Comparison of ENCODE assay signal across 7 mouse cellular contexts in the genomic region with DNA sequence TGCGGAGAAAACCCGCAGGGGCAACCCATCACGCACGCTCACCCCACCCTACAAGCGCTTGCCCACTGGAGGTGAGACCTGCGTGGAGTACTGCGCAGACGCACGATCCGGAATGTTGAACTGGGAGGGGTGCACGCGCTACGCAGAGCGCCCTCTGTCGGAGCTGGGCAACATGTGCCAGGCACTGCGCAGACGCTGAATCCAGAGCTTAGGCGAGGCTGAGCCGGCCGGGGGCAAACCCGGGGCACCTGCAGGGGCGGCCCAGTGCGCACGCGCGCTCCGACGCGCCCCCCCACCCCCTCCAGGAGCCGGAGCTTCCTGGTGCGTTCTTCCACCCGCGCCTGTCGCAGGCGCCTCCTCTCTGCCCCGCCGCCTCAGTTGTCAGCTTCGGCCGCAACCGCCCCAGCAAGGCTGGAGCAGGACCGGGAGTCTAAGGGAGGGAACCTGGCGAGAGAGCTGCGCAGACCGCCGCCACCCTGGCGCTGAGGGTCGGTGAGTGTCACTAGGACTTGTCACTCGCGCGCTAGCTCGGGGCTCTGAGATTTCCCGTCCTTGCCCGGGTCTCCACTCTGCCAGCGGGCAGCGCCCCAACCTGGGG. TPM values are rescaled to one million over a fixed set of nuclear protein-coding genes. Genes with fewer than 3 reads are reported as not detected.
A peak's percentile ranks its signal among the peaks of the same experiment; 100 is the strongest.
DNase-seq lines count a peak whose midpoint lies in the region; ATAC-seq lines count a peak whose summit lies in the region.

A gene (plus strand): TSS at position 191 of the 598 bp plus-strand sequence.

- no peaks in the 10 kb centered on the region for H3K9me3 ChIP-seq in embryonic facial prominence, embryonic 10.5 days
- H3K9me3 ChIP-seq in limb, embryonic 10.5 days (replicated peaks), result no peaks in the 10 kb centered on the region
- H3K9me3 ChIP-seq in midbrain, embryonic 13.5 days, result no peaks in the 10 kb centered on the region

- DNase-seq in adrenal gland, postnatal 10 days, result peak; percentile 96
- DNase-seq in embryonic facial prominence, embryonic 10.5 days (ENCODE audit: low spot score), result peak; percentile 95
- peak; percentile 95 for DNase-seq in kidney, adult 11 months
- DNase-seq in limb, embryonic 10.5 days (ENCODE audit: low spot score), result peak; percentile 96
- DNase-seq in spleen, adult 12 weeks (ENCODE audit: low spot score), result peak; percentile 88

- H3K27me3 ChIP-seq in embryonic facial prominence, embryonic 10.5 days (replicated peaks; ENCODE audit: low read depth, poor library complexity, severe bottlenecking), result peaks cover 53% of the 10 kb centered on the region
- peaks cover 59% of the 10 kb centered on the region for H3K27me3 ChIP-seq in limb, embryonic 10.5 days (ENCODE audit: low read depth, poor library complexity, severe bottlenecking)
- peaks cover 24% of the 10 kb centered on the region for H3K27me3 ChIP-seq in midbrain, embryonic 13.5 days

- peak within 1 kb of the TSS; percentile 76 for H3K4me2 ChIP-seq in midbrain, embryonic 13.5 days (replicated peaks)

- H3K4me3 ChIP-seq in embryonic facial prominence, embryonic 10.5 days, result peak within 1 kb of the TSS; percentile 86
- H3K4me3 ChIP-seq in limb, embryonic 10.5 days, result peak within 1 kb of the TSS; percentile 72
- peak within 1 kb of the TSS; percentile 84 for H3K4me3 ChIP-seq in midbrain, embryonic 13.5 days (replicated peaks)

- peaks cover 29% of the 10 kb centered on the region for H3K4me1 ChIP-seq in embryonic facial prominence, embryonic 10.5 days
- peaks cover 25% of the 10 kb centered on the region for H3K4me1 ChIP-seq in limb, embryonic 10.5 days
- H3K4me1 ChIP-seq in midbrain, embryonic 13.5 days (replicated peaks), result peaks cover 41% of the 10 kb centered on the region

- peak within 1 kb of the TSS; percentile 87 for H3K27ac ChIP-seq in embryonic facial prominence, embryonic 10.5 days (replicated peaks)
- H3K27ac ChIP-seq in limb, embryonic 10.5 days, result peak within 1 kb of the TSS; percentile 78
- H3K27ac ChIP-seq in midbrain, embryonic 13.5 days, result peak within 1 kb of the TSS; percentile 80

- peak within 1 kb of the TSS; percentile 90 for H3K9ac ChIP-seq in midbrain, embryonic 13.5 days (replicated peaks)

- under 1% methylated on average over 55 of the region's 55 CpGs for WGBS in embryonic facial prominence, embryonic 10.5 days
- WGBS in limb, embryonic 10.5 days, result under 1% methylated on average over 44 of the region's 55 CpGs
- WGBS in midbrain, embryonic 13.5 days, result under 1% methylated on average over 54 of the region's 55 CpGs

- H3K36me3 ChIP-seq in embryonic facial prominence, embryonic 10.5 days (replicated peaks), result no peaks in the 10 kb centered on the region
- H3K36me3 ChIP-seq in limb, embryonic 10.5 days, result no peaks in the 10 kb centered on the region
- H3K36me3 ChIP-seq in midbrain, embryonic 13.5 days, result no peaks in the 10 kb centered on the region

- ATAC-seq in granulocyte monocyte progenitor cell, adult 5-6 weeks (replicated peaks; ENCODE audit: poor library complexity, severe bottlenecking), result peak; percentile 83
- ATAC-seq in midbrain, embryonic 13.5 days, result peak; percentile 98

RNA-seq across cellular contexts. Expression of the gene that starts here (rescaled TPM):
- total RNA-seq in adrenal gland, postnatal 10 days (2021), result 10 to 100 TPM; 21.8 to 28.3 TPM
- 6.1 and 7.1 TPM in 2 replicates for polyA plus RNA-seq in embryonic facial prominence, embryonic 10.5 days (2016; fragmentation: Nextera tagmentation; extraction: Ambion mirVana)
- total RNA-seq in granulocyte monocyte progenitor cell, adult 5-6 weeks (2014; fragmentation: Nextera tagmentation), result 21.8 and 26.5 TPM in 2 replicates
- 9.4 and 10.0 TPM in 2 replicates for total RNA-seq in granulocyte monocyte progenitor cell, adult 5-6 weeks (2017)
- 2.8 and 3.6 TPM in 2 replicates for polyA plus RNA-seq in limb, embryonic 10.5 days (2016; fragmentation: Nextera tagmentation; extraction: Ambion mirVana)
- polyA plus RNA-seq in midbrain, embryonic 13.5 days (2015; fragmentation: Nextera tagmentation; extraction: Ambion mirVana), result 22.7 and 23.9 TPM in 2 replicates

Comparison
In these comparisons a context has a peak if more than half of its experiments do, and no peak if none do; other contexts are left out.
1. Peak in every context shown above with its lines: DNase-seq, ATAC-seq, H3K4me3 ChIP-seq and H3K27ac ChIP-seq.